Mouse (Mus musculus) liver, postnatal 0 days (tissue): ENCODE data around the gene Nf1. TPM values are rescaled to one million over a fixed set of nuclear protein-coding genes. Genes with fewer than 3 reads are reported as not detected.
A peak's percentile ranks its signal among the peaks of the same experiment; 100 is the strongest.

Source experiments
- ATAC-seq: fragments of 200-750 bp; cut with Nextera tagmentation; 2 replicates; pipeline ENCODE4 v1.8.0; 2017; ENCODE audit warnings: mild to moderate bottlenecking, moderate library complexity
- DNase-seq: peaks from one replicate; pipeline ENCODE4 v3.0.0-alpha.2; 2016
- H3K27ac ChIP-seq: fragments of 300-500 bp; sonication (generic); 2 replicates; pipeline ENCODE4 v1.5.1; 2014; ENCODE audit warnings: antibody characterized with exemption, moderate library complexity, mild to moderate bottlenecking, low read depth
- H3K27me3 ChIP-seq: fragments of 300-500 bp; sonication (generic); 2 replicates; pipeline ENCODE4 v1.6.1; 2014; ENCODE audit warnings: low read length, control low read depth, mixed read lengths; ENCODE audit not compliant: insufficient read depth
- H3K36me3 ChIP-seq: fragments of 300-500 bp; sonication (generic); replicated peaks from 2 replicates; pipeline ENCODE4 v1.6.1; 2014; ENCODE audit warnings: mild to moderate bottlenecking, control low read depth, low read length, moderate library complexity, mixed read lengths; ENCODE audit not compliant: insufficient read depth
- H3K4me1 ChIP-seq: fragments of 300-500 bp; sonication (generic); 2 replicates; pipeline ENCODE4 v1.6.1; 2014; ENCODE audit warnings: antibody characterized with exemption, mild to moderate bottlenecking, control low read depth; ENCODE audit not compliant: insufficient read depth
- H3K4me2 ChIP-seq: fragments of 300-500 bp; sonication (generic); 2 replicates; pipeline ENCODE4 v1.6.1; 2014; ENCODE audit warnings: low read depth, mild to moderate bottlenecking, low read length, moderate library complexity, mixed read lengths
- H3K4me3 ChIP-seq: fragments of 300-500 bp; sonication (generic); 2 replicates; pipeline ENCODE4 v1.5.1; 2014; ENCODE audit warnings: low read depth, low read length
- H3K9ac ChIP-seq: fragments of 300-500 bp; sonication (generic); replicated peaks from 2 replicates; pipeline ENCODE4 v1.6.1; 2014; ENCODE audit warnings: mild to moderate bottlenecking, moderate library complexity
- H3K9me3 ChIP-seq: fragments of 300-500 bp; sonication (generic); 2 replicates; pipeline ENCODE4 v1.6.1; 2016; ENCODE audit warnings: mild to moderate bottlenecking, control low read depth, low read length, mixed read lengths
- CTCF ChIP-seq: sonication (generic); IDR thresholded peaks from 2 replicates; pipeline ENCODE4 v1.5.1; 2016; ENCODE audit warnings: antibody characterized with exemption, low read depth
- EP300 ChIP-seq: IDR thresholded peaks from 2 replicates; pipeline ENCODE4 v1.6.1; 2016; ENCODE audit warnings: antibody characterized with exemption, low read depth, mild to moderate bottlenecking
- WGBS: fragments of 180-500 bp; shearing (Covaris S2); extraction: QIAGEN DNeasy Blood & Tissue Kit; methylation state at CpG from one replicate; pipeline ENCODE4 v1.1.7; 2014; ENCODE audit not compliant: insufficient replicate concordance; 5-methylcytosine and 5-hydroxymethylcytosine counted together
- polyA plus RNA-seq: library from polyadenylated mRNA; unstranded; fragments of >200 nt; fragmentation: Nextera tagmentation; extraction: Ambion mirVana; gene quantifications from 2 replicates; pipeline ENCODE4 v1.2.1, GENCODE M21; 2015

Gene Nf1
- polyA plus RNA-seq, 1 experiment from 2014 or later: 2.7 TPM

GRCm38 (mm10) chr11:79521930-79522329, 182.4 kb downstream of the Nf1 start:
- no peaks in the 10 kb centered on the region for H3K27me3 ChIP-seq
- DNase-seq: no peak
- peaks cover 31% of the 10 kb centered on the region; the same call in 1 of the 2 replicates for H3K4me1 ChIP-seq
- H3K4me2 ChIP-seq: peak overlapping the region; percentile 52
- H3K4me3 ChIP-seq: peak overlapping the region; percentile 33; the same call in 1 of the 2 replicates
- no peak overlapping the region for H3K9ac ChIP-seq
- TF ChIP-seq EP300: no peak
- TF ChIP-seq CTCF: no peak
- peak overlapping the region; percentile 46; the same call in 1 of the 2 replicates for H3K27ac ChIP-seq
- no peaks in the 10 kb centered on the region for H3K36me3 ChIP-seq
- H3K9me3 ChIP-seq: no peaks in the 10 kb centered on the region
- no peak for ATAC-seq

GRCm38 (mm10) chr11:79522944-79523343, 183.5 kb downstream of the Nf1 start:
- peak overlapping the region; percentile 5; the same call in 1 of the 2 replicates for H3K4me2 ChIP-seq
- no peak for DNase-seq
- no peak overlapping the region for H3K9ac ChIP-seq
- 15% methylated on average over 1 of the region's 1 CpGs for WGBS
- H3K4me1 ChIP-seq: peaks cover 31% of the 10 kb centered on the region; the same call in 1 of the 2 replicates
- no peak for TF ChIP-seq EP300
- TF ChIP-seq CTCF: no peak
- peak overlapping the region; percentile 33 for H3K4me3 ChIP-seq
- H3K27ac ChIP-seq: no peak overlapping the region
- H3K27me3 ChIP-seq: no peaks in the 10 kb centered on the region
- H3K9me3 ChIP-seq: no peaks in the 10 kb centered on the region
- ATAC-seq: no peak
- no peaks in the 10 kb centered on the region for H3K36me3 ChIP-seq

GRCm38 (mm10) chr11:79523560-79524309, 184.2 kb downstream of the Nf1 start, which contains the start of gene Evi2b:
Gene Evi2b (minus strand): TSS chr11:79523762.
- no peak for DNase-seq
- ATAC-seq: no peak
- H3K9me3 ChIP-seq: no peaks in the 10 kb centered on the region
- peak within 1 kb of the TSS; percentile 12; the same call in 1 of the 2 replicates for H3K9ac ChIP-seq
- H3K4me1 ChIP-seq: peaks cover 31% of the 10 kb centered on the region; the same call in 1 of the 2 replicates
- H3K27me3 ChIP-seq: no peaks in the 10 kb centered on the region
- TF ChIP-seq EP300 (0 out of 2 replicates have a peak, but pooled peaks have one; percentile 17), CTCF (no peak)
- peak within 1 kb of the TSS; percentile 62 for H3K27ac ChIP-seq
- H3K36me3 ChIP-seq: no peaks in the 10 kb centered on the region
- 24% methylated on average over 10 of the region's 10 CpGs for WGBS
- peak within 1 kb of the TSS; percentile 33 for H3K4me3 ChIP-seq
- H3K4me2 ChIP-seq: peak within 1 kb of the TSS; percentile 52

GRCm38 (mm10) chr11:79524310-79524575, 184.8 kb downstream of the Nf1 start:
- no peak overlapping the region; the same call in 1 of the 2 replicates for H3K9ac ChIP-seq
- H3K27ac ChIP-seq: peak overlapping the region; percentile 62
- DNase-seq: no peak
- H3K27me3 ChIP-seq: no peaks in the 10 kb centered on the region
- H3K4me1 ChIP-seq: peaks cover 26% of the 10 kb centered on the region; the same call in 1 of the 2 replicates
- no peaks in the 10 kb centered on the region for H3K36me3 ChIP-seq
- WGBS: 63% methylated on average over 1 of the region's 1 CpGs
- no peak for TF ChIP-seq CTCF
- no peak for TF ChIP-seq EP300
- H3K4me2 ChIP-seq: peak overlapping the region; percentile 29
- no peaks in the 10 kb centered on the region for H3K9me3 ChIP-seq
- ATAC-seq: no peak
- H3K4me3 ChIP-seq: no peak overlapping the region

- H3K36me3 ChIP-seq: no peaks in the 10 kb centered on the region
- no peak for DNase-seq
- no peak overlapping the region for H3K4me3 ChIP-seq
- H3K27ac ChIP-seq: peak overlapping the region; percentile 79
- no peaks in the 10 kb centered on the region for H3K27me3 ChIP-seq
- no peak for ATAC-seq
- TF ChIP-seq CTCF (no peak), EP300 (no peak)
- peaks cover 15% of the 10 kb centered on the region; the same call in 1 of the 2 replicates for H3K4me1 ChIP-seq
- no peak overlapping the region for H3K9ac ChIP-seq
- H3K9me3 ChIP-seq: no peaks in the 10 kb centered on the region
- WGBS: 75% methylated on average over 3 of the region's 3 CpGs
- peak overlapping the region; percentile 39; the same call in 1 of the 2 replicates for H3K4me2 ChIP-seq
Measured at GRCm38 (mm10) chr11:79526549-79526948, 187.1 kb downstream of the Nf1 start.

GRCm38 (mm10) chr11:79527015-79527738, 187.7 kb downstream of the Nf1 start:
- Histone ChIP-seq H3K9ac (no peak overlapping the region), H3K4me3 (no peak overlapping the region), H3K4me2 (peak overlapping the region; percentile 39), H3K9me3 (no peaks in the 10 kb centered on the region), H3K4me1 (peaks cover 15% of the 10 kb centered on the region; the same call in 1 of the 2 replicates), H3K27me3 (no peaks in the 10 kb centered on the region), H3K27ac (peak overlapping the region; percentile 79), H3K36me3 (no peaks in the 10 kb centered on the region)
- ATAC-seq (peak; percentile 22), DNase-seq (peak; percentile 26)
- 30% methylated on average over 15 of the region's 15 CpGs for WGBS
- TF ChIP-seq EP300: no peak
- no peak for TF ChIP-seq CTCF
